Mouse (Mus musculus): ENCODE measurements around the gene Hivep1. TPM values are rescaled to one million over a fixed set of nuclear protein-coding genes. Genes with fewer than 3 reads are reported as not detected.

Hivep1 gene
- polyA plus RNA-seq, 1 experiment: 15.6 TPM

DNA sequence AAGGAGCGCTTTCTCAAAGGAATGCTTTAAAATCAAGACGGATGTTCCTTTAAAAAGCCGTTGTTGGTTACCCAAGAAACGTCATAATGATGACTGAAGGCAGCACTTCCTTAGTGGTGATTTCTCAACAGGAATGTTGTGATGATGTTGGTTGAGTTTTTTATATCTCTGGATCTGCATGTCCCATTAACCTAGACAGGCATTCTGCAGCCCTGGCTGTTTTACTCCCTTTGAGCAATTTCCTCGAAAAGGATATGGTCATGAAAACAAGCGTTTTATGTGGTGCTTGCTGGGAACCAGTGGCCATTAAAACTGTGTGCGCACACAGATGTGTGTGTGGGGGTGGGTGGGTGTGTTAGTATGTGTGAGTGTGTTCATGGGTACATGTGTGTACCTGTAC lies 170.6 kb downstream of the Hivep1 start:
- no peak overlapping the region for H3K4me3 ChIP-seq (ENCODE audit: insufficient read depth, low read depth, low read length)
- 82% methylated on average over 7 of the region's 7 CpGs for whole genome bisulfite sequencing
- H3K36me3 ChIP-seq (ENCODE audit: control insufficient read depth, insufficient read depth, low read length): no peaks in the 10 kb centered on the region
- no peak overlapping the region for H3K27ac ChIP-seq (ENCODE audit: insufficient read depth, low read depth, low read length)
- no peaks in the 10 kb centered on the region for H3K4me1 ChIP-seq (ENCODE audit: control insufficient read depth, insufficient read depth, low read length)
- no peak for TF ChIP-seq POLR2A (IDR thresholded peaks at IDR 0.05; ENCODE audit: low read depth, low read length)
- no peak for TF ChIP-seq CTCF (conservative IDR thresholded peaks at IDR 0.05; ENCODE audit: insufficient read depth, insufficient read length, low read depth, low read length)
- no peaks in the 10 kb centered on the region for H3K27me3 ChIP-seq (replicated peaks; ENCODE audit: control insufficient read depth, insufficient read depth, low read length)
- no peak for DNase-seq

DNA sequence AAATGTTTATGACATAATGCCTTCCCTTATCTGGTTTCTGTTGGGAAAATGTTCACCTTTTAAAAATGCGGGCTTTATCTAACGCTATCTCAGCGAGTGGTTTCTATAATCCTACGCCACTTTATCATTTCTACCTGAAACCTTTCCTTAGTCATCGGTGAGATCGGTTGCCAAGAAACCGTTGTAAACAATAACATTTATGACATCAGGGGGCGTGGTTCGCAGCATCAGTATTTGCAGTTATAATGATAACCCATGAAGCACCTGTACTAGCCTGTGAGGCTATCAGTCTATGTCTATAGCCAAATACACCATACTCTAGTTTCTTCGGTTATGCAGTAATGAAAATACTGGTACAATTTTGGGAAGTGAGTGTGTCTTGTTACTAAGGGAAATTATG lies 177.0 kb downstream of the Hivep1 start:
- TF ChIP-seq CTCF (conservative IDR thresholded peaks at IDR 0.05; ENCODE audit: insufficient read depth, insufficient read length, low read depth, low read length): no peak
- no peak for TF ChIP-seq POLR2A (IDR thresholded peaks at IDR 0.05; ENCODE audit: low read depth, low read length)
- Histone ChIP-seq H3K36me3 (ENCODE audit: control insufficient read depth, insufficient read depth, low read length) (no peaks in the 10 kb centered on the region), H3K4me3 (ENCODE audit: insufficient read depth, low read depth, low read length) (no peak overlapping the region), H3K27ac (ENCODE audit: insufficient read depth, low read depth, low read length) (no peak overlapping the region), H3K4me1 (ENCODE audit: control insufficient read depth, insufficient read depth, low read length) (no peaks in the 10 kb centered on the region), H3K27me3 (replicated peaks; ENCODE audit: control insufficient read depth, insufficient read depth, low read length) (no peaks in the 10 kb centered on the region)
- 92% methylated on average over 10 of the region's 10 CpGs for WGBS
- DNase-seq: no peak

DNA sequence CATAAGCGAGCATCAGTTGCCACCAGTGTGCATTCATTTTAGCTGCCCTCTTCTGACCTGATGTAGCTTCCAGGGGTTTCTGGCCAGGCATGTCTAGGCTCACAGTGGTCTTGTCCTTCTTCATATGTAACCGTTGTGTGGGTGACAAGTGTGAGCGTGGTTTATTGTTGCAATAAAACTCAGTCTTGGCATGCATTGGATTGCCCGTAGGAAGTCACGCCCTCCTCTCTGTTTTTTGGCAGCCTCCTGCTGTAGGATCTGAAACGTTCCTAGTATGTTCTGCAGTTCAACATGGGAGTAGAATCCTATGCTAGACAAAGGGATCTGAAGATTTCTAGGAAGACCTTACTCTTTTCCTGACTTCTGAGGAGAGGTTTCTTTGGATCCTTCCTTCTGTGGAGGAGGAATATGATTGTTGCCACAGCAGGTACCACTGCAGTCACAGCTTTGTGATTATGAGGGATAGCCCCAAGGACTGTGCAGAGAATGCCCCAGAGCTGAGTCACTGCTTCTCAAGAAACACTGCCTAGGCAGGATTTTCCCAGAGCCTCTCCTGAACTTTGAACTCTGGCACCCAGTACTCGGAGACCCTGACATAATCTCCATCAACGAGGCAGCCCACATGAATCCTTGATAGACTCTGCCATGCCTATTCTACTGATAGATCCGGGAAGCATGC lies 182.1 kb downstream of the Hivep1 start:
- TF ChIP-seq POLR2A (IDR thresholded peaks at IDR 0.05; ENCODE audit: low read depth, low read length) (no peak), CTCF (conservative IDR thresholded peaks at IDR 0.05; ENCODE audit: insufficient read depth, insufficient read length, low read depth, low read length) (no peak)
- peak; percentile 4 for DNase-seq

DNA sequence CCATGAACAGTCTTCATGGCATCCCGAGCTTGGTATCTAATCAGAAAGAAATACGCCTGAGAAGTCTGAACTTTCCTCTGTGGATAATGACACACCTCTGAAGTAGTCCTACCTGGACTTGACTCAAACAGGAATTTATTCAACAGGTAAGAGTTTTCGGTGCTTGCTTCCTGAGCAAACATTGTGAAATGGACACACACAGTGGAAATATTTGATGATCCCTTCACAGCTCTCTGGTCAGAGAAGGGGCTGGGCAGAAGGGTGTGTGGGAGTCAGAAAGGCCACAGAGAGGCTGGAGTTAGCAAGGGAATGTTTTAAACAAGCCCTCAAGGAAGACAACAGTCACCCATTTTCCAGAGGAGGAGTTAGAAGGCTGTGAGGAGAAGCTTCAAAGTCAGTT lies 186.7 kb downstream of the Hivep1 start:
- Histone ChIP-seq H3K27me3 (replicated peaks; ENCODE audit: control insufficient read depth, insufficient read depth, low read length) (no peaks in the 10 kb centered on the region), H3K4me3 (ENCODE audit: insufficient read depth, low read depth, low read length) (no peak overlapping the region), H3K27ac (ENCODE audit: insufficient read depth, low read depth, low read length) (no peak overlapping the region), H3K36me3 (ENCODE audit: control insufficient read depth, insufficient read depth, low read length) (no peaks in the 10 kb centered on the region), H3K4me1 (ENCODE audit: control insufficient read depth, insufficient read depth, low read length) (no peaks in the 10 kb centered on the region)
- no peak for DNase-seq
- WGBS: 87% methylated on average over 3 of the region's 3 CpGs
- TF ChIP-seq POLR2A (IDR thresholded peaks at IDR 0.05; ENCODE audit: low read depth, low read length): no peak
- no peak for TF ChIP-seq CTCF (conservative IDR thresholded peaks at IDR 0.05; ENCODE audit: insufficient read depth, insufficient read length, low read depth, low read length)

More for the DNA sequence above, 182.1 kb downstream of the Hivep1 start:
- no peaks in the 10 kb centered on the region for H3K36me3 ChIP-seq (ENCODE audit: control insufficient read depth, insufficient read depth, low read length)
- H3K4me1 ChIP-seq (ENCODE audit: control insufficient read depth, insufficient read depth, low read length): no peaks in the 10 kb centered on the region
- H3K27me3 ChIP-seq (replicated peaks; ENCODE audit: control insufficient read depth, insufficient read depth, low read length): no peaks in the 10 kb centered on the region
- H3K4me3 ChIP-seq (ENCODE audit: insufficient read depth, low read depth, low read length): no peak overlapping the region
- H3K27ac ChIP-seq (ENCODE audit: insufficient read depth, low read depth, low read length): no peak overlapping the region
- 57% methylated on average over 9 of the region's 9 CpGs for WGBS

DNA sequence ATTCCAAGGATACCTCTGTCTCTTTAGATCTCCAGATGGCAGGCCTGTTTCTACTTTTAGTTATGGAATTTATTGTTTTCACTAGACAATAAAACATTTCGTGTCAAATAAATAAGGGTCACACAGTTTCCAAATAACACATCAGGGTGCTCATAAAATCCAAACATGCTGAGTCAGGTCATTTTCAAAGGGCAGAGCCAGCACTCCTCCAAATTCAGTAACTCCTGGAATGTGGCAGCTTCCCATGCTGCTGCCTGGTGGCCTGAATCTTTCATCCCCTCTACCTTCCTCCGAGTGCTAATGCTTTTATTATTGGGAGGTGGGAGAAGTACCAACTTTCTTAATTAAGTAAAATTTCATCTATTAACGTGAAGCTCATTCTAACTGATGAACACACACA lies 190.3 kb downstream of the Hivep1 start:
- 45% methylated on average over 3 of the region's 3 CpGs for WGBS
- TF ChIP-seq CTCF (conservative IDR thresholded peaks at IDR 0.05; ENCODE audit: insufficient read depth, insufficient read length, low read depth, low read length) (no peak), POLR2A (IDR thresholded peaks at IDR 0.05; ENCODE audit: low read depth, low read length) (no peak)
- Histone ChIP-seq H3K4me3 (ENCODE audit: insufficient read depth, low read depth, low read length) (no peak overlapping the region), H3K27ac (ENCODE audit: insufficient read depth, low read depth, low read length) (no peak overlapping the region), H3K27me3 (replicated peaks; ENCODE audit: control insufficient read depth, insufficient read depth, low read length) (no peaks in the 10 kb centered on the region), H3K36me3 (ENCODE audit: control insufficient read depth, insufficient read depth, low read length) (no peaks in the 10 kb centered on the region), H3K4me1 (ENCODE audit: control insufficient read depth, insufficient read depth, low read length) (no peaks in the 10 kb centered on the region; the same call in 1 of the 2 replicates)
- peak; percentile 3 for DNase-seq

Other genes with a start within 250 kb of the Hivep1 start
- 165 and 199 TPM in 2 replicates for gene Adtrp, start 204.3 kb upstream of the Hivep1 start, polyA plus RNA-seq (2012; rRNA removed)
- gene Edn1, start 249.5 kb downstream of the Hivep1 start, polyA plus RNA-seq (2012; rRNA removed): 1.5 and 1.9 TPM in 2 replicates

Data from kidney, adult 2 months (tissue).